Mouse (Mus musculus) left cerebral cortex, postnatal 25 days (tissue): ENCODE results near the gene Acvr1b. TPM values are rescaled to one million over a fixed set of nuclear protein-coding genes. Genes with fewer than 3 reads are reported as not detected.

Experiments
- DNase-seq, 2 experiments: peaks; one replicate each; pipeline ENCODE4 v3.0.0; 2022; ENCODE audit warnings: low spot score in 2 of 2, mixed read lengths in 1 of 2
- intact Hi-C: fragments of 180-260 bp; cut with DNase I; formaldehyde crosslinking; loops from one replicate; pipeline ENCODE4 v1.15.1; 2025
- total RNA-seq, 2 experiments: library from RNA; stranded (reverse); gene quantifications; 2 replicates each; pipeline ENCODE4 v1.2.3; 2021

The Acvr1b gene
- total RNA-seq, 2 experiments from 2014 or later = 109 to 112 TPM

DNA sequence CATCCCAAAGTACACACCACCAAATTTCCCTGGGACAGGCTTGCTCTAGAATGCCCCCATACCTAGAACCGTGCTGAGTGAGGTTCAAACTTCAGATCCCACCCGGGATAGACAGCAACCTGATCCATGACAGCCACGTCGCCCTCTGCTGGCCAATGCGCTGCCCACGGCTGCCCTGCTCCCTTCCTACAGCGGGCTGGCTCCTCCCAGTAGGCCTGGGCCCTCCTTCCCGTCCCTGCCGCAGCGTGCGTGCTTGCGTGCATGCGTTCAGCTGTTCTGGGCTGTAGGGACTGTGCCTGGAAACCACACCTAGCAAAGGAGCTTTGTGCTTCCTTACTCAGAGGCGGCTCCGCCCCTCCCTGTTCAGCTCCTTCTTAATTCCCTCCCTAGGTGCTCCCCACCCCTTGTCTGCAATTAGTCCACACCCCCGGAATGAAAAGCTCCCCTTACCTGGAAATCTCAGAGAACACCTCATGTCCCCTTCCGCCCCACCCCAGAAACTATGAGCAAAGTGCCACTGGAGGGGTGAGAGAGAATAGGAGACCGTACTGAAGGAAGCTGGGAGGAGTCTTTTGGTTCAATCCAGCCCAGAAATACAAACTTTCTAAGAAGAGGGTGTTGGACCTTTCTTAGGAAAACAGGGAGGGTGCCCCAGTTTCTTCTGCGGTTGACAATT is 28.3 kb upstream of the Acvr1b start:
- peak; percentile 92 to 95 for DNase-seq
- intact Hi-C loops = loop anchor here (2.0 kb wide), 1 partner anchor 31 kb away; no protein-coding TSS in a partner anchor

DNA sequence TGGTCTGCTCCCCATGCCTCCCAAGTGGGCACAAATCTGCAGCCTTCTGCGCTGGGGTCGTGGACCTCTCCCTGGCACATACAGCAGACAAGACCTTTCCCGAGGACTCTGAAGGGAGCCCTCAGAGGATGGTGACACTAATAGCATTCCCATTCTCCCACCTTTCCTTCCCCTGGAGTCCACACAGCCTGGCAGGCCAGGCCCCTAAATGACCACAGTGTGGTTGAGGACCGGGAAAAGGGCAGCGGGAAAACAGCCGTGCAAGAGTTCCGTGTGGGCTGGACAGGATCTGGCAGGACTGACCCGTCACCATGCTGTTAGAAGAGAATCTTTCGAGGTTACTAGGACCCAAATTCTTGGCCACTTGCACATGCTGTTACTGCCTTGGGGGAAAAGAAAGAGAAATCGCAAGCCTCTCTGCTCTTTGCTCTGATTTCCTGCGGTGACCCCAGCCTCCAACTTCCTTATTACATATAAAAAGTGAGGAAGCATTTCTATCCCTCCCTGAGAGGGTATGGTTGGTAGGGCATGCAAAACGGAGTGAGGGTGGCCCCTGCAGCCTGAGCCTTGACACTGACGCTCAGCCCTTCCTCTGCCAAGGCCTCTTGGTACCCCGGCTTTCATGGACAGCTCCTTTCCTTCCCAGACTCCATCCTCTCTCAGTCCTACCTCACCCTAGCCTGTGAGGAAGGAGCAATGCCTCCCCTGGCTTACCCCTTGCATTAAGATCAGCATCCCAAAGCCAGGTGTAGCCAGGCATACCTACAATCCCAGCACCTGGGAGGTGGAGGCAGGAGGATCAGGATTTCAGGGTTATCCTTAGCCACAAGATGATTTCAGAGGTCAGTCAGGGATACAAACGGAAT is 27.5 kb upstream of the Acvr1b start:
- intact Hi-C loops = loop anchor here (2.0 kb wide), 1 partner anchor 30 kb away; no protein-coding TSS in a partner anchor

DNA sequence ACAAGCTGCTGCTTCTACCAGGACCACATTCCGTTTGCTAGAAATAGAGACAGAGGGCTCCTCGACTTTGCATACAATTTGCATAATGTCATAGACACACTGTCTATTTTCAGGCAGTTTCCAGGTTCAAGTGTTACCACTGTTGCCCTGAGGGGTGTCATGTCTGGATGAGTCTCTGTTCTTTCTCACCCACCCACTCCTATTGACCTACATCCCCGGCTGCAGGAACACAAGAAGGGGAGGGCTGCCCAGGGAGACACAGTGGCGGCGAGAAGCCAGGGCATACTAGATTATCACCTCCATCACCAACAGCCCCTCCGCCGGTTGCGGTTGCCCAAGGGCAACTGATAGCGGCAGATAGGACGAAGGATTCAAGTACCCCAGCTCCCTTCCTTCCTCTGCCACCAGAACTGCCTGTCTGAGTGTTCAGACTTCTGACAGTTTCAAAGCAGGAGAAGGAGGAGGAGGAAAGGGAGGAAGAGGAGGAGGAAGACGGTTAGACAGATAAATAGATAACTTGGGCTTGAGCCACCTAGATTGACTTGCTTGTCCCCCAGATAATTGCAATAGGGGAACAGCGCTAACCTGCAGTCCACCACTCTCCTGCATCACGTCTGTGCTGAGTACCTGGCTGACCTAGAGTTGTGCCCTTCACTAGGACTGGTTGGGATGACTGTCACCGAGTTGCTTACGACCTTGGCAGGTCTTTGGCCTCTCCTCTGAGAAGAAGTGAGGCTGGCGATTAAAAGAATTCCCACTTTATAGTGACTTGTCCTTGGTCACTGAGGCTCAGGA is 26.6 kb upstream of the Acvr1b start:
- intact Hi-C loops = loop anchor here (2.0 kb wide), 1 partner anchor 29 kb away; no protein-coding TSS in a partner anchor
- DNase-seq = peak in 1 of 2 experiments; percentile 71

More for the DNA sequence above, 27.5 kb upstream of the Acvr1b start:
- DNase-seq = no peak

DNA sequence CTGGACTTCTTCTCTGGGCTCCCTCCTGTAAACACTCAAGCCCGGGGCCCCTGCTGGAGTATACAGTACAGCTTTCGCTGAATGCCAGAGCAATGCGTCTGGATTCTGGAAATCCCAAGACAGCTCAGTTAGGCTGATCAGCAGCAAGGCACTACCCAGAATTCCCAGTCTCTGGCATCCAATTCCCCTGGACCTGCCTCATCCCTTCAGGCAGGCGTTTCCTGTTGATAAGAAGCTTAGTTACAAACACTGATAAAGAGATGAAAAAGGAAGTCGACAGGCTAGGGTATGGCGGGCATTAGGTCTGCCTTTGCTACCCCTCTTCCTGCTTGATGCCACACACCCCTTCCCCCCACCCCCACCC is 26.0 kb upstream of the Acvr1b start:
- DNase-seq = no peak
- intact Hi-C loops = loop anchor here (2.0 kb wide), 1 partner anchor 29 kb away; no protein-coding TSS in a partner anchor

DNA sequence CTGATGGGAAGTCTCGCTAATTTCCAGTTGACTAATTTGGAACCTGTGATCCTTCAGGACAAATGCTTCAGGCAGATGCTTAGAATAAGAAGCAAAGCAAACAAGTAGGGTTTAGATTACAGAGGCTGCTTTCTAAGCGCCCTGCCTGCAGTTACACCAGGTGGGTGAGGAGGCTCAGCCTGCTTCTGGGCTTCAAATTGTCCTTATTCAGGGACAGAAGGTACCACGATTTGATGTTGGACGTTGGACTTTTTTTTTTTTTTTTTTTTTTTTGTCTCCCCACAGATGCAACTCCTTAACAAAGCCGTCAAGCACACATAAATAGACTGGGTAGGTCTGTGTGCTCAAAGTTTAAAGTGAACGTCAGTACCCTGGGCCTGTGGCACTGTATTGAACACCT is 25.3 kb upstream of the Acvr1b start:
- DNase-seq = no peak

DNA sequence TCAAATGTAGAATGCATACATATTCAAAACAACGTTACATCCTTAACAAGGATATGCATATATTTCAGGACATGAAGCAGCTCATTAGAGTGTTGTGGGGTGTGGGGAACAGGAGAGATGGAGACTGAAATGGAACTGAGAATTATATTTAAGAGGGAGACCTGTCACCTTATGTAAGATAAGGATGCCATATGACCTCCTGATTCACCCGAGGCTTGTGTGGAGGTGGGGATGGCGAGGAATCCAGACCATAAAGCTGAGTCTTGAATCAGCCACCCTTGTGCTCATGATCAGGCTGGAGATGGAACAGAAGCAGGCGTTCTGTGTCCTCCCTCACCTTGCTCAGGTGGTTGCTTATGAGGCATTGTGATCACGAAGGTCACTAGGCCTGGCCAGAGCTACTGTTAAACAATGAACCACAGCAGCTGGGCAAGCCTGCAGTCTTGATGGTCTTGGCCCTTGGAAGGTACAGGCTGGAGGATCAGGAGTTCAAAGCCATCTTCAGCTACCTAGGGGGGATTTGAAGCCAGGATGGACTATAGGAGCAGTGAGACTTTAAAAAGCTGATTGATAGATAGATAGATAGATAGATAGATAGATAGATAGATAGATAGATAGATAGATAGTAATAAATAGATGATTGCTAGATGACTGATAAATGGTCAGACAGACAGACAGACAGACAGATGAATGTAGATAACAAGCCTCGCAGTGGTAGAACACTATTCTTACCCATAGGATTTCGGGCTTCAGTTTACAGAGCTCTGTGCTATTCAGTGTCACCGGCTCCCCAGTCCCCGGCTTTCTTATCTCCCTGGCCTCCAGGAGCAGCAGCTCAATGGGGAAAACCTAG is 22.2 kb upstream of the Acvr1b start:
- no peak for DNase-seq
- intact Hi-C loops = no loop called here

More for the DNA sequence above, 25.3 kb upstream of the Acvr1b start:
- intact Hi-C loops = no loop called here

DNA sequence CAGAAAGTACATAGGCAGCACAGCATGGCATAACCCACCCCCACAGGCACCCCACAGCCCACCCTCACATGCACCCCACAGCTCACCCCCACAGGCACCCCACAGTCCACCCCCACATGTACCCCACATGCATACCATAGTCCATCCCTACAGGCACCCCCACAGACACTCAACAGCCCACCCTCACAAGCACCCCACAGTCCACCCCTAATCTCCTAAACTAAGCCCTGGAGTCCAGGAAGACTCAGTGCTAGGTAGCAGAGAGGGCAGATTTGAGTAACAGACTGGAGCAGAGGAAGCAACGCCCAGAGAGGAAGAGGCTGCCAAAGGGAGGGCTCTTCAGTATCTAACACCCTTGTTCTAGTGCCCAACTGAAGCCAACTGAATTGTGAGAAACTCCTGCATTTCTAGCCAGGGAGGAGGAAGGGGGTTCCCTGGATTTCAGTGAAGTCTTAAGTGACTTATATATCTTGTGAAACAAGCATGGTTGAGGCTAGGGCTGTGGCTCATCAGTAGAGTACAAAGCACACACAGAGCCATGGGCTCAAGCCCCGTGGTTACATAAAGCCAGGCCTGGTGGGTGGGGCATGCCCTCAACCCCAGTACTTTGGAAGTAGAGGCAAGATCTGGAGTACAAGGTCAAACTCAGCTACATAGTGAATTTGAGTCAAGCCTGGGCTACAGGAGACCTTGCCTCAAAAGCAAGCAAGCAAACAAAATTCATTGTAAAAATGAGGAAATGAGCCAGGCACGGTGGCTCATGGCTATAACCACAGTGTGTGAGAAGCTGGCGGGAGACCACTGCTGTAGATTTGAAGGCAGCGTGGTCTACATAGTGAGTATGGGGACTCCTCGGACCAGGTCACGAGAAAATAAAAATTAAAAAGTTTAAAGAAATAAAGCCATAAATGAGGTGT is 18.9 kb upstream of the Acvr1b start:
- DNase-seq = no peak
- intact Hi-C loops = no loop called here

DNA sequence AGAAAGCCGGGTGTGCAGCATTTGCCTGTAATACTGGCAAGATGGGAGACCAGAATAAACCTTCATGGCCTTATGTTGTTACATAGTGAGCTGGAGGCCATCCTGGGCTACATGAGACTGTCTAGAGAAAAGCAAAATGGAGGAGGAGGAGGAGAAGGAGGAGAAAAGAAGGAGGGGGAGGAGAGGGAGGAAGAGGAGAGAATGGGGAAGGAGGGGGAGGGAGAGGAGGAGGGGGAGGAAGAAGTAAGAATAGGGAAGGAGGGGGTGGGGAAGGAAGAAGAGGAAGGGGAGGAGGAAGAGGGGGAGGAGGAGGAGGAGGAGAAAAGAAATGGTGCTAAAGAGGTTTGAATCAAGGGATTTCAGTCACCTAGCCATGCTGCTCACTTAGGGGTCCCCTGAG is 13.7 kb upstream of the Acvr1b start:
- intact Hi-C loops = no loop called here
- DNase-seq = no peak

DNA sequence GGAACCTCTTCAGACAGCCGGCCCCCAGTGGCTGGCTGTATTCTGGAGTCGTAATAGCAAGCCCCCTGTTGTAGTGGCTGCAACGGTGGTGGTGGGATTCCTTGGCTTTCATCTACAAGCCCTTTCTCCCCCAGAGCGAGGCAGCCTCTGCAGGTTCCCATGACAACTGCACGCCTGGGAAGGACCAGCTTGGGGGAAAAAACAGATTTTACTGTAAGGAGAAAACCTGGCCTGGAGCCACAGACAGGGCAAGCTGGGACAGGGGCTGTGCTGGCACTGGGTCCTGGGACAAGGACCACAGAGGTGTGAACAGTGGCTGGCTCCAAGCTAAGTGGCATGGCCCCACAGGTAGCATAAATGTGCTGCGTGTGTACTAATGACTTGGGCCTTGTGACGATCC is 13.3 kb upstream of the Acvr1b start:
- DNase-seq = peak; percentile 61 to 71
- intact Hi-C loops = no loop called here

DNA sequence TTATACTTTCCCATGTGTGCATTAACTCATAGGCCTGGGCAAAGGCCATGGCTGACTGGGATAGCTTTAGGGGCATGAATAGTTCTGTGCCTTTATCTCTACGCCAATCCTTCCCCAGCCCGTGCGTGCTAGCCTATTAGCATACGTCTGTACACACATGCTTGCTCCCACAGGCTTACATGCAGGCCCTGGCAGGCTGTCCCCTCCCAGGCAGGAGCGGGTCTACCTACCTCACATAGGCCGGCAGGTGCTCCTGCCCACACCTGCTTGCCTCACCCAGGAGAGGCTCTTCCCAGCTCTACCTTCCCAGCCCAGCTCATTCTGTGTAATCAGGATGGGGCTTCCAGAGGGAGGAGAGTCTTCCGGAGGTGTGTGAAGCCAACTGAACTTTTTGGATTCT is 12.3 kb upstream of the Acvr1b start:
- intact Hi-C loops = no loop called here
- DNase-seq = no peak

DNA sequence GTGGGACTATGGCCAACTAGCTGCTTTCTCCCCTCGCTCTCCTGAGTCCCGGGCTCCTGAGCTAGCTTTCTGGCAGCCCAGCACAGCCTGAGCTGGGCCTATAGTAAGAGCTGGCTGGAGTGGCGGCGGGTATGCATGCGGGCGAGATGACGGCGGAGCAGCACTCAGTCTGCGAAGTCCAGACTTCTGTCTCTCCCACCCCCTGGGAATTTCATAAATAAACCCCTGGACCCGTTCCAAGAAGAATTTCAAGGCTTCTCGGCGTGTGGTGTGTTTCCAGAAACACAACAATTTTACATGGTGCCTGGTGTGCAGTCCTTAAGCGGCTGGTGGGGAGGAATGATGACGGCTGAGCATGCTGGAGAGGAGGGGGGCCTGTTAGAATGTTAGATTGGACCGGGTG is 10.8 kb upstream of the Acvr1b start:
- intact Hi-C loops = no loop called here
- peak in 1 of 2 experiments; percentile 77 for DNase-seq

DNA sequence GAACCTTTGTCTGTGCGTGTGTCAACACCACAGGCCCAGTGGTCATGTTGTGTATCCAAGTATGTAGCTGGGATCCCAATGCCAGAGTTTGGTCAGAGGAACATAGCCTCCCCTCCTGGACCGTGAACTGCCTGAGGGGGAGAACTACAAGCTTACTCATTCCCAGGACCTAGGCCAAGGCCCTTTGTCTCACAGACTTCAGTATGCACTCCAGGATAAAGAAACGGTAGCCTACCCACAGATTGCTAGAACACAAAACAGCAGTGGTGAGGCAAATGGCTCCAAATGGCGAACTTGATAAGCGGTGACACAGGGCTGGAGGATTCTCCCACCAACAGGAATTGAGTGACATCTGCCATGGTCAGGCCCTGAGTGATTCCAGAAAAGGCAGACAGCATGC is 10.0 kb upstream of the Acvr1b start:
- DNase-seq = no peak
- intact Hi-C loops = no loop called here

DNA sequence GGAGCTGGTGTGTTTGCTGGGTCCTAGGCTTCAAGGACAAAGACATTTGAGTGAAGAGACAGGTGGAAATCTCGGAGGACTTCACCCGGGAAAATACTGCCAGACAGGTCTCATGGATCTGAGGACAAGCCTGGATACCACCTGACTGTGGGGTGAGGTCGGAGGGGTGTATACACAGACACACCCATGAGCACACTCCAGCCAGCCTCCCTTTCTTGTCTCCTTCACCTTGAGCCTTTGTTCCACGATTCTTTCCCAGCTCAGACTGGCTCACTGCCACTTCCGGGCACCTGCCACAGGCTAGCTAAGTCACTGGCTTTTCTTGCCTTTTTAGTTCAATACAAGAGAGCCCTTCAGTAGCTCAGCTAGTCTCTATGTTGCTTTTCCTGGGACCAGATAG is 9.6 kb upstream of the Acvr1b start:
- DNase-seq = no peak
- intact Hi-C loops = no loop called here

DNA sequence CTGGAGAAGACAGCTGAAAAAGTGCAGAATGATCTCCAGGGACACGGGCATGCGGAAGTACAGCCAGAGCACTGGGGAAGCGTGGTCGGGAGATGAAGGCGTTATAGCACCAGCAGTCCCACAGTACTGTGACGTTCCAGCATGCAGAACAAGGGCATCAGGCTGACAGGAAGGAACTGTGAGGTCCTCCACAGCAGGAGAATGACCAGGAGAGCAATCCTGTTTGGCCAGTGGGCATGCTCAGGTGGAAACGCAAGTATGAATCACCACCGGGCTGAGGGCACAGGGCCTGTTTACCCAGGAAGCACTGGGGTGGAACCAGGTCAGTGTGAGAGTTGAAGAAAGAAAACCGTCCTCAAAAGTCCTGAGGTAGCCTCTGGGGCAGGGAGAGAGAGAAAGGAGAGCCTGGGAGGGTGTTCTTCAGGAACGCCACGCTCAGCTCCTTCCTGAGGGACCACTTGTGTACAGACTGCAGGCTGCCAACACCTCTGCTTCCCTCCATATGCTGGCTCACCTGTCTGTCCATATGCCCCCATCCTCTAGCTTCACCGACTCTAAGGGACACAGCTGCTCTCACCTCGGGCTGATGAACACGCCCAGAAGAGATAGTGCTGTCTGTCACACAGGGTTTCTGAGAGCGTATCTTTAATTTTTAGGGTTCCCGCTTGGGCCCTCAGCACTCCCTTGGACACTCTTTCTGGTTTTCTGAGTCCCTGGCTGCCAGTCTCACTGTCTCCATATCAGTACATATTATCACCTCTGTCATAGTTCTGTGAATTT is 8.0 kb upstream of the Acvr1b start:
- DNase-seq = no peak
- intact Hi-C loops = no loop called here

DNA sequence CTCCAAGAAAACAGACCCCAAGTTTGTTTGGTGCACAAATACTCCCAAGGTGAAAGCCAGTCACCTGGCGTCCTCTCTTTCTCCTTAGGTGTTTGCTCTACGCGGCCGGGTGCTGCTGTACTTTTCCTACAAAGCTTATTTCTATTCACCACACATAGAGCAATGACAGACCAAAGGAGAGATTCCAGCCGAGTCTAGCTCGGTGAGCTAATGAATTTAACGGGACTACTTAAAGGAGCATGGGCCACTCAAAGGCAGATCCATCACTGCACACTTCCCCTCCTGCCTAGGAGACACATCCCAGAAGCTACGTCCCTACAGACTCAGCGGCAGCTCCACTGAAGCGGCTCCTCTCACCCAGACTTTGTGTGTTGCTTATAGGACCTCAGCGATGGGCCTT is 6.3 kb upstream of the Acvr1b start:
- intact Hi-C loops = no loop called here
- DNase-seq = no peak

DNA sequence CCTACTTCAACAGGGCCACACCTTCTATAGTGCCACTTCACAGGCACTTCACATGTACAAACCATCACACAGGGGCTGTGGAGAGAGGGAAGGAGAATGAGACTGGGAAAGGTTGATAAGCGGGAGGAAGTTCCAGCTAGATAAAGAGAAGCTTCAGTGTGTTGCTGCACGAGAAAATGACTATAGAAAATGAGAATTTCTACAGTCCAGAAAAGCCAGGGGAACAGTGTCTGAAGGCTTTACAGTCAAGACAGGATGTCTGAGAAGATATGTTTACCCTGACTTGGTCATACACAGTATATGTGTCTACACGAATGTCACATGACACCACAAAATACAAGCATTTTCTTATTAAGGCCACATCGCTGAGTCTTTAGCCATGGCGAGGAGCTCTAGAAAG is 4.0 kb upstream of the Acvr1b start:
- DNase-seq = no peak
- intact Hi-C loops = no loop called here

DNA sequence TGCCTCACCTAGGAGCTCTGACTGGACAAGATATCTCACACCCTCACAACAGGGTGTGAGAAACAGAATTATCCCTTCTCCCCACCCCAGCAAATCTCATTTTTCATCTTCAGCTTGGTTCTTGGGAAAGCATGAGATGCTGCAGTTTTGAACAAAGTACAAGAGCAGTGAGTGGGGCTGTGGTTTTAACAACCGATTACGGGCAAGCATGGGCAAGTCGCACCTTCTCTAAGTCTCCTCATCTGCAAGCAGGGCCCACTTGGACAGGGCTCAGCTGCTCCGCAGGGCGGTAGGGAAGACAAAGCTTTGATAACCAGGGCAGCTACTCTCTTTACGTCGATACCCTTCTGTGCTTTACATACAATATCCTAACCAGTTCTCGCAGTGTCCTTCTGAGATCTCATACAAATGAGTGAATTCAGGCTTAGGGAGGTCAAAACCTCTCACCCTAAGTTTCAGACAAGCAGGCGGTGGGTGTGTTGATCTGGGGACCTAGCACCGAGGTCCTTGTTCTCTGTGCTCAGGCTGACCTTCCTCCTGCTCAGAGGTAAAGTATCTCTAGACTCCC is 3.4 kb upstream of the Acvr1b start:
- intact Hi-C loops = no loop called here
- DNase-seq = no peak
